Mouse (Mus musculus) thymus, postnatal 36 days (tissue): ENCODE results near the gene Polr1c.

Source experiments
- DNase-seq, 2 experiments: peaks; one replicate each; pipeline ENCODE4 v3.0.0; 2022; ENCODE audit warnings: mixed read lengths in 2 of 2

The Polr1c gene

DNA sequence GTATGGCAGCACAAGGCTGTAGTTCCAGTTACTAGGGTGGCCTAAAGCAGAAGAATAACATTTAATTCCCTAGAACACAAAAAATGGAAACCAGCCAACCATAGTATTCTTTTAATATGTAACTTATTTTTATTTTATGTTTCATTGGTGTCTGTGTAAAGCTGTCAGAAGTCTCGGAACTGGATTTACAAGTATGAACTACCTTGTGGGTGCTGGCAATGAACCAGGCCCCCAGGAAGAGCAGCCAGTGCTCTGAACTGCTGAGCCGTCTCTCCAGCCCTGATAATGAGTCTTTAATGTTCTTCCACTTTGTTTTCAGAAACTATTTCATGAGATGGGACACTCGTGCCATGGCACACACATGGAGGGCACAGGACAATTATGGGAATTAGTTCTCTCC, 37.3 kb downstream of the Polr1c start:
- no peak for DNase-seq

DNA sequence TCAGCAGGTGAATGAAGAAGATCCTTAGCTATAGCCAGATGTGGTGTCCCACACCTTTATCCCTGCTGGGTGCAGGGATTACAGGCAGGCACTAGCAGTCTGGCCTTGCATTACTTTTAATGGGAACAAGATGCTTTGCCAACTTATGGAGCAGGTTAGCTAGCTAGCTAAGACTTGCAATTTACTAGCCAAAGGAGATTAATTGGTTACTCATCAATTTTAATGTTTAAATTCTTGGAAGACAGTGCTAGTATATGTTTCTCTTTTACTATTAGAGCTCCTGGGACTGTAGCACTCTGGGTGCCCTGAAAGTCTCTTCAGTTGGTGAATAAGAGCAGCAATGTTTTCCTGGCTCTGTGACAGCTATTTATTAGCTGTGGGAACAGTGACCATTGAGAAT, 41.2 kb downstream of the Polr1c start:
- no peak for DNase-seq

DNA sequence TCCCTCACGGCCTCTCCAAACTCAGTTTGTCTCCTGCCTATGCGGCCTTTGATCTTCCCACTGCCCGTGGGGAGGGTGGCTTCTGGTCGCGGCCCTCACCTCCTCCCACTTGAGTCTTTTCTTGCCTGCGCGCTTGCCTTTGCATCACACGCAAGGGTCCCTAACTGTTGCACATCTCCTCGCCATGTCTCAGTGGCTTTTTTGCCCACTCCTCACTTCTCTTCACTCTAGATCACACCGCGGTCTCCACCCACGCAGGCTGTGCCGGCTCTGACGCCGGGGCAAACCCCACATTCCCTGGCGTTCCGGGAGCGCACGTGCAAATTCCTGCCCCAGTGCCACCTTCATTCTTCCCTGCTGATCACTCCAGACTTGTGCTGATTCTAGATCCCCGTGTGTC, 44.8 kb downstream of the Polr1c start:
- DNase-seq = no peak

DNA sequence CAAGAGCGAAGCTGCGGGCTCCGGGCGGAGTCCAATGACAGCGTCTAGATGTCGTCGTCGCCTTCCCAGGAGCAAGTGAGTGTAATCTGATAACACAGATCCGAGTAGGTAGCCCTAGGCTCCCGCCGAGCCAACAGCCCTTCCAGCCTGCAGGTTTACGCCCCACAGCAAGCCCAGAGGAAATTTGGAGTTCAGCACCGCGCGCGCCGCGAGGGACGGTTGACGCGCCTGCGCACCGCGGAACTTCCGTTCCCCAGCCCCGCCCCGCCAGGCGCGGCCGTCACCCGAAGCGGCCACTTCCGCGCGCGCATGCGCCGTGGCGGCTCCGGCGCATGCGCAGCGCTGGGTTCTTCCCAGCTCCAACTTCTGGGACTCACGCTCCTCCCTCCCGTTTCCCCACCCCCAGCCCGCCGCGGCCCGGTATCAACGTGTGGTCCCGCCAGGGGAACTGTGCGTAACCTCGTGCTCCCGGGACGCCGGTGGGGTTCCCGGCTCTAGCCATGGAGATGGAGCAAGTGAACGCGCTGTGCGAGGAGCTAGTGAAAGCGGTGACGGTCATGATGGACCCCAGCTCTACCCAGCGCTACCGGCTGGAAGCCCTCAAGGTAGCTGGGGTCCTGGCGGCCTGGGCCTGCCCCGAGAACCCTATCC, 45.3 kb downstream of the Polr1c start, which contains the start of the genes Polh and Xpo5:
Polh (minus strand) TSS at position 225 of the 651 bp plus-strand sequence.
Xpo5 (plus strand) TSS at position 362 of the 651 bp plus-strand sequence.
- DNase-seq = peak; percentile 94 to 95

DNA sequence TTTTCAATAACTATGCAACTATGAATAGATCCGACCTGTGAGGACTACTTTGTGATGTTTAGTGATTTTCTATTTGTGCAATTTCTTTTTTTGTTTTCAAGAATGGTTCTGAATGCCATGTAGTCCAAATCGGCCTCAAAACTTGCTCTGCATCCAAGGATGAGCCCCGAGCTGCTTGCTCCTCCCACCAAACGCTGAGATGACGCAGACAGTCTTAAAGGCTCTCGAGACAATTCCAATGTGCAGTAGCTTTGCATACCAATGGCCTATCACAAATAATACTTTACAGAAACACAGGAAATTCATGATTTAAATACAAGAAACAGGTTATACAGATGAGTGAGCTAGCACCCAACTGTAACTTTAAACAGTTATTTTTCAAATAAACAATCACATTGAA, 46.7 kb downstream of the Polr1c start:
- DNase-seq = no peak
